Mouse (Mus musculus): ENCODE results near the gene Ndufv1. TPM values are rescaled to one million over a fixed set of nuclear protein-coding genes. Genes with fewer than 3 reads are reported as not detected.
A peak's percentile ranks its signal among the peaks of the same experiment; 100 is the strongest.
"Not testable (repeated sequence)": the region's sequence is repeated elsewhere in the genome, so short reads cannot be mapped to it uniquely, and the experiment has no call there.

Gene Ndufv1
- polyA plus RNA-seq, 1 experiment from 2014 or later: 222 TPM

DNA sequence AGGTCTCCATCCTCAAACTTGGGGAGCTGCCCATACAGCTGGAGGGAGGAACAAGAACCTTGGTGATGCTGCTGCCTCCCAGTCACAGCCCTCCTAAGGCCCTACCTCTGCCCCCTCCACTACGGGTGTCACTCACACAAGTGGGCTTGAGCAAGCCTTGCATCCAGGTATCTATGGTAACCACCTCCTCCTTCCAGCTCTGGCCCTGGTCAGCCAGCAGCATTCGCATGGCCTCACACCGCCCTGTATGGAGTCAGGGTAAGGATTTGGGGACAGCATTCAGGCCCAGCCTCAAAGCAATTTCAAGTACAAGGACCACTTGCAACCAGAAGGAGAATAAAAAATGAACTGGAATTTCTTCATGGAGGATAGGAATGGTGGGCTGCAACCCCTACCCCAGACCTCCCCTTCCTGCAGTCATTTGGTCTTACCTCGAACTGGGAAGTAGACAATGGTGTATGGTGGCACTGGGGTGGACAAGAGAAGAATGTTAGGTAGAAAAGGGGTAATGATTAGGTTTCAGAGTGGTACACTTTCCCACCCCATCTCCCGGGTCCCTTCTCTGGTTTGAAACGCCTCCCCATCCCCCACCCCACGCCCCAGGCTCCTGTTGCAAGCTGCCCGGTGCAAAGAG, 24.7 kb upstream of the Ndufv1 start:
- peak overlapping the region; percentile 58 for H3K4me3 ChIP-seq
- H3K27me3 ChIP-seq, H3K9me3 ChIP-seq, H3K36me3 ChIP-seq: not testable (repeated sequence)
- H3K27ac ChIP-seq (replicated peaks): 0 out of 2 replicates have a peak overlapping the region, but pooled peaks have one; percentile 46
- WGBS: 31% methylated on average over 8 of the region's 8 CpGs
- H3K4me1 ChIP-seq (replicated peaks): peaks cover 20% of the 10 kb centered on the region; the same call in 1 of the 2 replicates
- peak; percentile 44; the same call in 1 of the 2 replicates for ATAC-seq (ENCODE audit: low read depth)
- H3K9ac ChIP-seq: peak overlapping the region; percentile 83
- peak overlapping the region; percentile 76 for H3K4me2 ChIP-seq

DNA sequence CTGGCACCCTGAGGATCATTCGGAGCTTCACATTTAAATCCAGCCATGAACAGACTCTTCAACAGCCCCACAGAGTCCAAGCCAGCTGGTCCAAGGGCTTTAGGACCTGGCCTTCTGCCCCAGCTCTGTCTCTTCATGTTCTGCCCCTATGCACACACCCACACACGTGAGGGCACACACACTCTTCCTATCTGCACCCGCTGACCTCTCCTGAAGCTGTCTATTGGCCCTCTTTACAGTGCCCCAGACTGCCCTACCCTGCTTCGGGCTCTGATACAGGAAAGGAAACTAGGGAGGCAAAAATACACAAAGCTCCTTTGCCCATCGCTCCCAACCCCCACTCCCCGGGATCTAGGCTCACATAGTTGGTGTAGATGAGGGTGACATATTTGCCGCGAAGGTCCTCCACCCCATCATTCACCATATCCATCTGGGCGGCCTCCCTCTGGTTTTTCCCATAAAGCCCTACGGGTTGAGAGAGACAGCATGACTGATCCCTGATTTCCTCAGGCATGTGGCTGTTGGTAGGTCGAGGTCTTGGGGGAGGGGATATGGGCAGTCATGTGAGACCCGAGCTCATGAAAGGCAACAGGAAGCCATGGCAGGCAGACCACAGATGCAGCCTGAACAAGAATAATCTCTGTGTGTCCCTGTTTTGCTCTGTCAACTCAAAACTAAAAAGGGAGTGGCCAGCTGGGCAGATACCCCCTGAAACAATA, 23.9 kb upstream of the Ndufv1 start:
- no peak for ATAC-seq (ENCODE audit: low read depth)
- H3K4me3 ChIP-seq: no peak overlapping the region
- no peaks in the 10 kb centered on the region for H3K9me3 ChIP-seq
- H3K4me1 ChIP-seq (replicated peaks): peaks cover 20% of the 10 kb centered on the region; the same call in 1 of the 2 replicates
- no peak overlapping the region for H3K27ac ChIP-seq (replicated peaks)
- peaks cover 4% of the 10 kb centered on the region for H3K36me3 ChIP-seq
- no peak overlapping the region for H3K9ac ChIP-seq
- H3K4me2 ChIP-seq: peak overlapping the region; percentile 34
- H3K27me3 ChIP-seq: no peaks in the 10 kb centered on the region
- WGBS: 80% methylated on average over 12 of the region's 12 CpGs

DNA sequence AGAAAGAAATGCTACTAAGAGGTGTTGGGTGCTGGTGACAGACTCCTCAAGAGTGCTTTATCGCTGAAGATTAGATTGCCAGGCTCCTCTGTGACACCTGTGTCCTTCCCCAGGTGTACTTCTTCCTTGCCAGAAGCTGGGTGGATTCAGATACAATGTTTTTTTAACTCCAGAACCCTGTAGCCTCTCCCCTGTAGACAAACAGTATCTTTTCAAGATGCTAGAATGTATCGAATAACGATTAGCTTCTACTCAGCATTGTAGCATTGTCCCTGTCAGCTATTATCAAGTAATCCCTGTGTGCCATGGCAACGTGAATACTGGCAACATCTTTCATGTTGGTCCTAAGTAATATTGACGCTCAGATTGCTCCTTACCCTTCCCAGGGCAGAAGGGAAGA, 21.1 kb upstream of the Ndufv1 start:
- Histone ChIP-seq H3K27me3 (no peaks in the 10 kb centered on the region), H3K4me3 (no peak overlapping the region), H3K4me2 (no peak overlapping the region), H3K9me3 (no peaks in the 10 kb centered on the region), H3K9ac (no peak overlapping the region), H3K27ac (replicated peaks) (no peak overlapping the region), H3K36me3 (peaks cover 4% of the 10 kb centered on the region), H3K4me1 (replicated peaks) (peaks cover 20% of the 10 kb centered on the region; the same call in 1 of the 2 replicates)
- WGBS: 75% methylated on average over 5 of the region's 5 CpGs
- no peak for ATAC-seq (ENCODE audit: low read depth)

DNA sequence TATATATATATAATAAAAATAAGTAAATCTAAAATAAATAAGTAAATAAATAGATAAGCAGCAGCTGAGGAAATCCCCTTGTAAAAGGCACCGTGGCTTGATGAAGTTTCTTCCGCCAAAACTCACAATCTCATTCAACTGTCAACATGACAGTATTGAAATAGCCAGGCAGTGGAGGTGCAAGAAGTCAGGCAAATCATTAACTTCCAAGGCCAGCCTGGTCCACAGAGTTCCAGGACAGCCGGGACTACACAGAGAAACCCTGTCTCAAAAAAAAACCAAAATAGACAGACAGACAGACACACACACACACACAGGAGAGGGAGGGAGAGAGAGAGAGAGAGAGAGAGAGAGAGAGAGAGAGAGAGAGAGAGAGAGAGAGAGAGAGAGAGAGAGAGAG, 20.7 kb upstream of the Ndufv1 start:
- H3K36me3 ChIP-seq: peaks cover 4% of the 10 kb centered on the region
- H3K27me3 ChIP-seq: no peaks in the 10 kb centered on the region
- WGBS: 73% methylated on average over 3 of the region's 3 CpGs
- no peak overlapping the region for H3K9ac ChIP-seq
- no peak overlapping the region for H3K4me2 ChIP-seq
- no peak for ATAC-seq (ENCODE audit: low read depth)
- H3K9me3 ChIP-seq: no peaks in the 10 kb centered on the region
- no peak overlapping the region for H3K27ac ChIP-seq (replicated peaks)
- no peak overlapping the region for H3K4me3 ChIP-seq
- peaks cover 19% of the 10 kb centered on the region; the same call in 1 of the 2 replicates for H3K4me1 ChIP-seq (replicated peaks)

DNA sequence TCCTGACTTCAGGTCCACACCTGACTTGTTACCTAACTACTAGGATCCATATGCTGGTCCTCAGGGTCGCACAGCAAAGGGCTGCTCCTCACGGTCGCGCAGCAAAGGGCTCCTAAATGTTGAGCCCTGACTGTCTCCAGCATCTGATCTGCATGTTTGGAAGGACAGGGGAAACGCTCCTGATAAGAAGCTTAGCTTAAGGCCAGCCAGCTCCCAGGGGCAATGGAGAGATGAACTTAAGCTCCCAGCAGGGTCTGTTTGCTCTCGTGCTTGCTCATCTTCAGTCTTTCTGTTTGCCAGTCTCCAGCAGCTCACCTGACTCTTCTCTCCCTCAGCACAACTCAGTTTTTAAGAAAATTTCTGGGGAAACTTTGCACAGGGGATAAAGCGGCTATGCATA, 20.1 kb upstream of the Ndufv1 start:
- no peak for ATAC-seq (ENCODE audit: low read depth)
- Histone ChIP-seq H3K9me3 (no peaks in the 10 kb centered on the region), H3K4me2 (no peak overlapping the region), H3K4me1 (replicated peaks) (peaks cover 13% of the 10 kb centered on the region; the same call in 1 of the 2 replicates), H3K4me3 (no peak overlapping the region), H3K9ac (no peak overlapping the region), H3K27me3 (no peaks in the 10 kb centered on the region), H3K36me3 (peaks cover 4% of the 10 kb centered on the region), H3K27ac (replicated peaks) (no peak overlapping the region)
- 68% methylated on average over 7 of the region's 7 CpGs for WGBS

DNA sequence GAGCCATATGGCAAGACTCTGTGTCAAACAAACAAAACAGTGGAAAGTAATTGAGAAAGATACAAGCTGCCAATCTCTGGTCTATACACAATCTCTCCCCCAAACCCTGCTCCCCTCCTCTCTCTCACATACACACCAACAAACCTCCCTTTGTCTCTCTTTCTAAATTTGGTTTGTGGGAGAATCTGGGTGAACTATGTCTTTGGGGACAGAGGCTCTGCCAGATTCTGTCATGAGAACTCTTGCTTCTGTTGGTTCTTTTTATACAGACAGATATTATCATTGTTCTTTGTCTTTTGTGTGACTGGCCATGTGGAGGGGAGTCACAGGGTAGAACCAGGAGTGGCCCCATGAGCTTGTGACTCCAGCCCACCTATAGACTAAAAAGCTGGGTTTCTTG, 15.0 kb upstream of the Ndufv1 start:
- no peaks in the 10 kb centered on the region for H3K36me3 ChIP-seq
- H3K4me3 ChIP-seq: no peak overlapping the region
- no peak for ATAC-seq (ENCODE audit: low read depth)
- no peak overlapping the region for H3K27ac ChIP-seq (replicated peaks)
- H3K9ac ChIP-seq: no peak overlapping the region
- no peaks in the 10 kb centered on the region for H3K4me1 ChIP-seq (replicated peaks)
- no peak overlapping the region for H3K4me2 ChIP-seq
- no peaks in the 10 kb centered on the region for H3K27me3 ChIP-seq
- no peaks in the 10 kb centered on the region for H3K9me3 ChIP-seq

DNA sequence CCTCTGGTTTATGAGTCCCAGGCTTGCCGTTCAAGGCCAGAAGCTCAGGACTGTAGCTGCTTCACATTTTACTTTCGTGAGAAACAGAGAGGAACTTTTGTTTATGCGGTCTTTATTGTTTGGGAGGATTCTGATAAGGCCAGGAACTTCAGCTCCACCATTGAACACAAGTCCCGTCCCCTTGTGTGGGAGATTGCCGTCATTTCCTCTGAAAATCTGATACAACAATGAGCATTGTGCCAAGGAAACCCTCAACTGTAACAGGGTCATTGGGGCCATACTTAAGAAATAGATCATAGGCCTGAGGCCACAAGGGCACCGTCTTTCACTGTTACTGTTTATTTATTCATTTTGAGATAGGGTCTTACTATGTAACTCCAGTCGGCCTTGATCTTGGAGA, 10.6 kb upstream of the Ndufv1 start:
- H3K4me2 ChIP-seq: no peak overlapping the region
- no peaks in the 10 kb centered on the region for H3K9me3 ChIP-seq
- H3K4me1 ChIP-seq (replicated peaks): no peaks in the 10 kb centered on the region; the same call in 1 of the 2 replicates
- no peak for ATAC-seq (ENCODE audit: low read depth)
- 81% methylated on average over 7 of the region's 7 CpGs for WGBS
- H3K9ac ChIP-seq: no peak overlapping the region
- H3K27ac ChIP-seq (replicated peaks): no peak overlapping the region
- H3K36me3 ChIP-seq: no peaks in the 10 kb centered on the region
- no peak overlapping the region for H3K4me3 ChIP-seq
- H3K27me3 ChIP-seq: no peaks in the 10 kb centered on the region

DNA sequence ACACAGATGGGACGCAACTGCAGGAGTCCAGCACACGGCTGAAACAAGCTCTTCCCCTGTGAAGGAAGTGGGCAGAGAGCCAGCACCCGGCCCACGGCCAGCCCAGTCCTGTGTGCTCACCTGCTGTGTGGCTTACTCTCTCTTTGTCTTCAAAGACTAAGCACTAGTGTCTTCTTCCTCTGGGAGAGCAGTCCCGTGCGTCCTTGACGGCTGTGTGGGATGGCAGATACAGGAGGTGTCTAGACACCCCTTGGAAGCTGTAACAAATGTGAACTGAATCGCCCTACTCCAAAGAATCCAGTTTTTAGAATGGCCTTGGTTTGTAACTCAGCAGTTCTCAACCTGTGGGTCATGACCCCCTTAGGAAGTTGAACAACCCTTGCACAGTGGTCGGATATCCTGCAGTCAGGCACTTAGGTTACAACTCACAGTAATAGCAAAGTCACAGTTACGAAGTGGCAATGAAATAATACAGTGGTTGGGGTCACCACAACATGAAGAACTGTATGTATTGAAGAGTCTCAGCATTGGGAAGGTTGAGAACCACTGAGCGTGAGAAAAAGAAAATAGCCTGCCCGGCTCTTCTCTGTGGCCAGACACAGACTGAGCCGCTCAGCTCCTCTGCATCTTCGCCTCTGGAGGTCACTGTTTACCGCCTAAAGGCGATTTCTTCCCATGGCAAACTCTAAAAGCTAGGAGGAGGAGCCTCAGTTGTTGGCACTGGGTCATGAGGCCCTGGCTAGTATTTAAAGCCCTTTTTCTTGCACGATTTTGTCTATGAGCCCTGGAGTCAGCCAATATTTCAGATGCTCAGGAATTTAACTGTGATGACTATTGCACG, 6.4 kb upstream of the Ndufv1 start:
- ATAC-seq (ENCODE audit: low read depth): peak; percentile 82
- Histone ChIP-seq H3K4me2 (no peak overlapping the region), H3K9me3 (no peaks in the 10 kb centered on the region), H3K4me1 (replicated peaks) (no peaks in the 10 kb centered on the region; the same call in 1 of the 2 replicates), H3K9ac (0 out of 2 replicates have a peak overlapping the region, but pooled peaks have one; percentile 38), H3K27me3 (no peaks in the 10 kb centered on the region), H3K36me3 (no peaks in the 10 kb centered on the region), H3K27ac (replicated peaks) (no peak overlapping the region), H3K4me3 (no peak overlapping the region)
- 31% methylated on average over 18 of the region's 18 CpGs for WGBS

DNA sequence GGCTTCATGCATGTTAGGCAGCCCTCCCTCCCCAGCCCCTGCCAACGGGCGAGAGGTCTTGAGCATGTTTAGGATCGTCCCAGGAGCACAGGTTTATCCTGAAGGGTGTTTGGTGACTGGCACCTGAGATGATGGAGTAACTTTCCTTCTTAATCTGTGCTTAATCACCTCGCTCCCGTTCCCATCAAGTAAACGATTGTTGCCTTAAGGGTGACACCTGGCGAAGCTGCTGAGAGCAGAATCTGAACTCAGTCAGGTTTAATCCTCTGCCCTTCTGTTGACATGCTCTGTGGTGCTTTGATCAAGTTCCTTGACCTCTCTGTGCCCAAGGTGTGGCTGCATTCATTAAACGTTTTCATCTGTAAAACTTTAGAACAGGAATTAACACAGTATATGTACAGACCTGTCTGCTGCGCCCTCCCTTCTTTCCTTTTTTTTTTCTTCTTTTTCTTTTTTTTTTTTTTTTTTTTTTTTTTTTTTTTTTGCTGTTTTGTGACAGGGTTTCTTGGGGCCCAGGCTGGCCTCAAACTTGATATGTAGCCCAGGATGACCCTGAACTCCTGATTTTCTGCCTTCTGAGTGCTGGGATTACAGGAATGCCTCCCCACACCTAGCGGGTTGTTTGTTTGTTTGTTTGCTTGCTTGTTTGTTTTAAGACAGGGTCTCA, 5.4 kb upstream of the Ndufv1 start:
- no peaks in the 10 kb centered on the region for H3K36me3 ChIP-seq
- no peak overlapping the region for H3K4me2 ChIP-seq
- ATAC-seq (ENCODE audit: low read depth): no peak
- H3K9me3 ChIP-seq: no peaks in the 10 kb centered on the region
- 0 out of 2 replicates have a peak overlapping the region, but pooled peaks have one; percentile 26 for H3K9ac ChIP-seq
- no peaks in the 10 kb centered on the region for H3K27me3 ChIP-seq
- no peak overlapping the region for H3K4me3 ChIP-seq
- H3K27ac ChIP-seq (replicated peaks): no peak overlapping the region
- H3K4me1 ChIP-seq (replicated peaks): peaks cover 5% of the 10 kb centered on the region; the same call in 1 of the 2 replicates
- 74% methylated on average over 10 of the region's 10 CpGs for WGBS

DNA sequence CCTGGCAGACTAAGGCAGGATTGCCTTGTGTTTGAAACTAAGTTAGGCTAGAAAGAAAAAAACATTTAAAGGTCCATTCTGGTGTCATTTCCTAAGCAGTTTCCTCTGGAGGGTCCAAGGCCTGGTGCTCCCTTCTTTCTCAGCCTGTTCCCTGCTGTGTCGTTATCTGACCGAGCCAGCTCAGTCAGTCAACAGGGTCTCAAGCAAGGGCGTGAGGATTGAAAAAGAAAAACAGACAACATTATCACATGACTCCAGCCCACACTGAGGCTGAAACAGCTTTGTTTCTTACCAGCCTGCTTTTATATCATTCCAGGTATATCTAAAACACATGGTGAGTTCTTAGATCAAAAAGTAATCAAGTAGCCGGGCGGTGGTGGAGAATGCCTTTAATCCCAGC, 3.0 kb upstream of the Ndufv1 start:
- no peak for ATAC-seq (ENCODE audit: low read depth)
- 0 out of 2 replicates have a peak overlapping the region, but pooled peaks have one; percentile 5 for H3K9ac ChIP-seq
- peaks cover 4% of the 10 kb centered on the region; the same call in 1 of the 2 replicates for H3K36me3 ChIP-seq
- no peaks in the 10 kb centered on the region for H3K27me3 ChIP-seq
- H3K27ac ChIP-seq (replicated peaks): no peak overlapping the region
- no peaks in the 10 kb centered on the region for H3K9me3 ChIP-seq
- 64% methylated on average over 5 of the region's 5 CpGs for WGBS
- H3K4me2 ChIP-seq: no peak overlapping the region
- H3K4me1 ChIP-seq (replicated peaks): peaks cover 20% of the 10 kb centered on the region
- H3K4me3 ChIP-seq: no peak overlapping the region

- Histone ChIP-seq H3K9ac (no peak overlapping the region), H3K9me3 (no peaks in the 10 kb centered on the region), H3K27me3 (no peaks in the 10 kb centered on the region), H3K4me1 (replicated peaks) (peaks cover 20% of the 10 kb centered on the region), H3K27ac (replicated peaks) (no peak overlapping the region), H3K4me2 (no peak overlapping the region), H3K4me3 (no peak overlapping the region), H3K36me3 (peaks cover 11% of the 10 kb centered on the region)
- ATAC-seq (ENCODE audit: low read depth): no peak
Measured at GRCm38 (mm10) chr19:4014802-4015201, 2.2 kb upstream of the Ndufv1 start.
